Mouse (Mus musculus): ENCODE measurements at regions not wholly inside any gene's neighbourhood (a gene's known extent, or its start where the extent isn't known, plus 50 kb on each side); places are given as distances from the start of the nearest gene placed in this dataset.

DNA sequence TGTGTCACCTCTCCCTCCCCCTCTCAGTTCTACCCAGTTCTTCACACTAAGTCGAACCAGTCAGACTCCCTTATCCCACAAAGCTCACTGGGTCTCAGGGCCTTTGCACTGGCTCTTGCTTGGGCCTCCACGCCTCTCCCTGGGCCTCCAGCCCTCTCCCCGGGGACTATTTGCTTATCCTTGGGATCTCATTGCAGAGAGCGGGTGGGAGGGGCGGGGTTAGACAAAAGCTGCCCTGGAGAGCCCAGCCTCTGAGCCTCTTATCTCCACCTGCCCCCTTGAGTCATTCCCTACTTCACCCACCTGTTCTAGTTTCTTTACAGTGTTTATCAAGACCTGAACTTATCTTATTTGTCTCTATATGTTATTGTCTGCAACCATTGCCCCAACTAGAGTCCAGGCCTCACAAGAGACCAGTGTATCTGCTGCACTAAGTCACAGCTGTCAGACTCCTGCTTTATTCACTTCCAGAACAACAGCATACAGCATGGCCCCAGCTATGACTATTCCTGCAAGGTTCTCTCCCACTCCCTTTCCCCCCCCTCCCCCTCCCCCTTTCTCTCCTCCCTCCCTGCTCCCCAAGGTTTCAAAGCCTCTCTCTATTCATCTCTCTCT, 450.7 kb downstream of the Wdr11 start:
- DNase-seq, result no peak

DNA sequence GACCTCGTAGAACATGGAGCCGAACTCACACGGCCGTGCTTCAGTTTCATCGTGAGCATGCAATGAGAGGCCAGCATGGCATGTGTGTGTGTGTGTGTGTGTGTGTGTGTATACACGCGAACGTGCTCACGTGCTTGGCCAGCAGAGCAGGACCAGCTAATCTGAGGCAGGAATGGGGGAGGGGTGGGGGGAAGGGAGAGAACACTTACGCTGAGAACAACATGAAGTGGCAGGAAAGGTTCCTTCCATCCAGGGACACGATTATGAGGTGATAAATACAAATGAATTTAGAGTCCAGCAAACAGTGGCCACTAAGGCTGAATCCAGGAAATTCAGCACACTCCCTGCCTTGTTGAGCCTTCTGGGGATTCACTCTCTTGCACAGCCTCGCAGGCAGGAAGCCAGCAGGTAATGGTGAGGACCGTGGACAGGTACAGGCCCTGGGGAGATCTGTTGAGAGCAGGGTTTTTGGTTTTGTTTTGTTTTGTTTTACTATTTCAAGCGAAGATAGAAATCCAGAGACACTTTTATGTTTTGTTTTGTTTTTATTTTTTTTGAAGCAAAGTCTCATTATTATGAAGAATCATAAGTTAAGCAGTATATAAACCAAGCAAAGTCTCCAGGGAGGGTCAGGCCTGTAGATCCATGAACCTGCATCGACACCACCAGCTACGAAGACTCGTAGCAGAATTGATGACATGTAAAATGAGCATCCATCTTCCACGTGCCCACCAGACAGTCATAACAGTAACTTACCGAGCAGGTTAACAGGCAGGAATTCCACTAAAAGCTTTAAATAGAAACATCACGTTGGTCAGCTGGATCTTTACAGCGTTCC, 452.0 kb downstream of the Wdr11 start:
- no peak for DNase-seq

- DNase-seq, result no peak
These were observed 452.5 kb downstream of the Wdr11 start for GRCm38 (mm10) chr7:130044235-130044553.

DNA sequence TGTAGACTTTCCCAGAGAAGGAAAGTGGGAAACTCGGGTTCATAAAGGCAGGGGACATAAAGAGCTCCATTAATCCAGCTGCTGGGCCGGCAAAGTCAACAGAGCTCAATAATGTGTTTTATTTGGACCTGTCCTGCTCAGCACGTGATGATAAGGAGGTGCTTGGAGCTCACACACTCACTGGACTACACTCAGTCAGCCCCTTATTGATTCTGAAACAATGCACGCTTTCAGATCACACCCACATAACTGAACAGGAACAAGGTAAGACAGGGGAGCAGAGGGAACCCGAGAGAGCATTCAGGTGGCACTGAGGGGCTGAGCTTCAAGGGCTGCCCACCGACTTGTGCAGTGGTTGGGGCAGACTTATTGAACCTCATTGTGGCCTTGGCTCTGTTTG, 452.9 kb downstream of the Wdr11 start:
- no peak for DNase-seq

DNA sequence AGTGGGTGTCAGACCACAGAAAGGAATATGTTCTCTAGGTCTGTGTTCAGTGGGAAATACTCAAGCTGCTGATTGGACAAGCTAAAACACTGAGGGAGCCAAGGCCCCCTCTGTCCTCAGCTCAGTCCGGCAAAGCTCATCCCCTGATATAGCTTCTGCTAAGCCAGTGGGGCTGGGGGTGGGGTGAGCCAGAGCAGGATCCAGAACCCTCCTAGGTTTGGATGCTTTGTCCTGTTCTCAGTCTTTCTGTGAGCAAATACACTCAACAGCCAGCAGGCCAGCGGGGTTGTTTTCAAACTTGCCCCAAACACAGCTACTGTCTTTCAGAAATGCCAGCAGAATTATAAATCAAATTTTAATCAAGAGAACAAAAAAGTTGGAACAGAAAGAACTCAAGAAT, 454.4 kb downstream of the Wdr11 start:
- no peak for DNase-seq

GRCm38 (mm10) chr7:130047293-130048034, 455.8 kb downstream of the Wdr11 start:
- DNase-seq, result no peak

GRCm38 (mm10) chr7:130048106-130048772, 456.6 kb downstream of the Wdr11 start:
- DNase-seq, result no peak

DNA sequence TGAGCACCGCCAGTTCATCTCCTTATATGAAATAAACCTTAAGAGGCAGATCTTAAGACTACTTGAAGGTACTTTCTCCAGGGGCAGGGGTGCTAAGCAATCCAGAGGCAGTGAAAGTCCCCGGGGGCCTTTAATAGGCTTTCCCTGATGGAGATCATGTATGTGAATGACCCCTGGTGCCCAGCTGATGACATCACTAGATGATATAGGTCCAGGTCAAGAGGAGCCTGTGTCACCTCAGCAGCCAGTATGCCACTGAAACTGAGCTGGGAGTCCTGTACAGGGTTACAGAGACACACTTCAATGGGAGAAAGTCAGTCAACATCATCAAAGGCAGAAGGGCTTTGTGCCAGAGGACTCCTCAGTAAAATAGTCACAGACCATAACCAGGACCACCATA, 457.8 kb downstream of the Wdr11 start:
- DNase-seq, result no peak

GRCm38 (mm10) chr7:130050120-130050519, 458.5 kb downstream of the Wdr11 start:
- DNase-seq, result no peak

DNA sequence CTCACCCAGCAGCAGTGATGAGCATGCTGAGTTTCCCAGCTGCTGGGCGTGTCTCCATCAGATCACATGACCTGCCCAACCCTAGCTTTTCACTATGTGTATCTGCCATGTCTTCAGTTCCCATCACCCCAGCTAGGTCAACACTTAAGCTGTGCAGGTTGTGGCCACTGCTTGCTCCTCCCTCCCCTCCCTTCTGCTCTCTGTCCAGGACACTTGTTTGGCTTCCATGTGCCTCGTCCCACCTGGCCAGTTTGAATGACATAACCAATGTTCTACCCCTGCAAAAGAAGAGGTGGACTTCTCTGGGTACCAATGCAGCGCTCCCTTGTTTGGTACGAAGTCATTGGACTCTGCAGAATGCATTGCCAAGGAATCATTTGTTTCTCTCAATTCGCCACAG, 460.7 kb downstream of the Wdr11 start:
- DNase-seq, result no peak

DNA sequence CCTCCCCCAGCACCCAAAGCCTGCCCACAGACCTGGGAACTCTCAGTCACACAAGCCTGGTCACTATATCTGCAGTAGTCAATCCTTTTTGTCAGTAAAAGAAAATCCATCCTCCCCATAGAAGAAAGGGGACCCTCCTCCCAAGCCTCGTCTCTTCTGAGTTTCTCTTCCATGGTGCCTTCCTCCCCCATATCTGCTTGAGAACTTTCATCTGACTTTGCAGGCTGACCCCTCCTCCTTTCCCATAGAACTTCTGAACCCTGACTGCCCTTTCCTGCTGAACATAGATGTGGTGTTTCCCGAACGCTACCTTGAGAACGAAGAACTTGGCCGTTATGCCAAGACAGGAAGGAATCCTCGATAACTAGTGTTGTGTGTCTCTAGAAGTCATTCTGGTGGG, 462.5 kb downstream of the Ate1 start:
- DNase-seq, result no peak

DNA sequence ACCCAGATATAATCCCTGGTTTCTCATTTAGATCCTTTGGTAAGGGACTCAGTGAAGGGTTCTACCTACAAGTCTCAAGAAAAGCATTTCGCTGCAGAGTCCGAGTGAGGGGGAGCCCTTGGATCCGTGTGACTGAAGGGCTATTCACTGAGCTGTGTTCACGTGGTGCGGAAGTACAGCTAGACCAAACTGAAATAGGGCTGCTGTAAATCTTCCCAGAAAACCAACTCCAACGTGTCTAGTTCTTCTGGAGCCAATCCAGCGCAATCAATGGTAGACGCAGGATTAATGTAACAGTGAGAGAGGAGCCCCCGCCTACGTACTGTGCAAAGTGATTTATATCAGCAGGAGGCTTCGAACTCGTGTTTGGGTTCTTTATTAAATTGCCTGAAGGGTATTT, 461.9 kb downstream of the Ate1 start:
- no peak for DNase-seq

DNA sequence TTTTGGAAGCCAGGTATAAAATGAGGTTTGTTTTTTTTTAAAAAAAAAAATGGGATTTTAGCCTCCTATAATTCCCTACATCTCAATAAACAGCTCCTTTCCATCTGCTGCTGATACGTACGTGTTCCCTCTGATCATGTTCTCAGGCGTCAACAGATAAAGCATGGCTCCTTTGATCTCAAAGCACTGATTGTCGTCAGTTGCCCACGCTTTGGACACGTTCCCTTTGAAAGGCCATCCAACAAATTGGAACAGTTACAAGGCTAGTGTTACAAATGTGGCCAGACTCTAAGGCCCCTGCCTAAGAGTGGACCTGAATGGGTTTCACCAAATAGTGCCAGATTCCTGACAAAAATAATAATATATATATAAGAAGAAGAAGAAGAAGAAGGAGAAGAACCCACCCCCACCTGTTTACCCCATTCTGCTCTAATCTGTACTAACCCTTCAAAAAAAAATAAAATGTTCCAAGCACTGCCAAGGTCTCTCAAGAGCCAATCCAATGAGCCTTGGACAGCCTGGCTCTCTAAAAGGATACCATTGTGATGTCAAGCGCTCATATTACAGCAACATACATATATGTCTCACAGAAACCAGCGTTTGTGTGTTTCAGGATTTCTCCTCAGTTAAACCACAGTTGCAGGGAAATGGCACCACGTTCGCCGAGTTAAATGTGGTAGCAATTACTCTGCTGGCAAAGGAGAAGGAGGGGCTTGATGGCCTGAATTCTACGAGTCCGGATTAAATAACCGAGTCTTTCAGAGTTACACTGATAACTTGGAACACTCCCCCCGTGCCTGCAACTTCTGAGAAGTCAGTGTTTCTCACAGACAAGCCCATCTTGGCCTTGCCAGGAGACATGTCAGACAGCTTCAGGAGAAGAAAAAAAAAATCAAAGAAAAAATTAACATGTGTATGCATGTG, 460.2 kb downstream of the Ate1 start:
- no peak for DNase-seq

DNA sequence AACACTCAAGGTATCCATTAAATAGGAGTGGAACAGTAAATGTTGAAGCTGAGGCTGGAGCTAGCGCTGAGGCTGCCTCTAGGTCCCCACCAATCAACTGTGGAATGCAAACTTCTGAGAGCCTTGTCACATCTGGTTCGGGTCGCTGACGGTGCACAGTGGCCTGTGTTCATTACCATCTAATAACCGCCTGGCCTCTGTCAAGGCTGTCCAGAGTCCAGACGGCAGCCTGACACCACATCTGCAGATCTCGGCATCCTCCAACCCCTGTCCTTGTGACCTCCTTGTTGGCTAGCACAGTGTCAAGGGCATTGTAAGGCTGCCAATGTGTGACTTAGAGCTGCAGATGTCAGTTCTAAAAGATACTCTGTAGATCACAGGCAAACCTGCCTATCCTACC, 455.7 kb downstream of the Ate1 start:
- no peak for DNase-seq

- DNase-seq, result no peak
These were observed 451.9 kb downstream of the Ate1 start for GRCm38 (mm10) chr7:130068316-130068715.

GRCm38 (mm10) chr7:130073388-130073787, 446.8 kb downstream of the Ate1 start:
- DNase-seq, result no peak

- no peak for DNase-seq
These were observed 446.0 kb downstream of the Ate1 start for GRCm38 (mm10) chr7:130073890-130074819.

DNA sequence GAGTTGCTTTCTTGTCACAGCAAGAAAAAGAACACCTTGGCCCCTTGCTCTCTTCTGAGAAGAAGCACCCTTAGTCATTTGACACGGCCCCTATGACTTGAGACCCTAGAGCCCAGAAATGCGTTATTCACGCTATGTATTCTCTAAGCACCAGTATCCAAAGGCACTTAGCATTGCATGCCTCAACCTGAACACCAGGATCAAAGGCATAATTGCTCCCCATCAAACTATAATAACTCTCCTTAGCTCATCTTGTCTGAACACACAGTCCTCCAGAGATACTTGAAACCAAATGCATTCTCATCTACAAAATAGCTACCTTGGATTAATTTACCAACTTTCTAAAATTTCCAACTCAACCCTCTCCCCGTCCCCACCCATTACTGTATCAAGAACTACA, 437.5 kb downstream of the Ate1 start:
- no peak for DNase-seq

GRCm38 (mm10) chr7:130085706-130086105, 434.5 kb downstream of the Ate1 start:
- DNase-seq, result no peak

DNA sequence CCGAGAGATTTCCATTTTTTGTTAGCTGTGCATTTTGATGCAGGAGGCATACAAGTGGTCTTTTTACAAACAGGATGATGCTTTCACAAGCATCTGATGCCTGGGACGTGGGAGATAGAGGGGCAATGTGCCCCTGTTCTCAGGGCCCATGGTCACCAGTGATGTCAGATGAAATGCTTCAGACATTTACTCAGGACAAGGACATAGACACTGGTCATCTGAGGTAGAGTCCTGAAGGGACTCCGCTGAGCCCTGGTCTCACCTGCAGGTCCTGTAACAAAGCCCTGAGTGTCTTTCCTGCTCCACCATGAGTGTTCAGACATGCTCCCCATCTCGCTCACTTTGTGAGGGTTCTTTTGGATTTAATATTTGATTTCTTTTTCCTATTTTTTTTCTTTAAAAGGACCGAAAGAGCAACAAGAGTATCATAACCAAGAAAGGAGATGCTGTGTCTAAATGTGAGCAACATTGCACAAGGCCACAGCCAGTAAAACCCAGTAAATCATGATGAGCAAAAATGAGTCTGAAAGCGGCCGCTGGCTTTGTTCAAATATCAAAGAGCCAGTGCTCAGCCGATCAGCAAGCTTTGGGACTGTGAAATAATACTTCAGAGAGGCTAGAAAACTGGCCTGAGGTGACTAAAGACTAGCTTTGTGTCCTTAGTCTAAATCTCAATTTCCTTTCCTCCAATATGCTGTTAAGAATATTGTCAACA, 430.1 kb downstream of the Ate1 start:
- no peak for DNase-seq

- no peak for DNase-seq
These were observed 428.2 kb downstream of the Ate1 start for GRCm38 (mm10) chr7:130091942-130092341.
